Mouse (Mus musculus): ENCODE results near the gene Atp1b1. TPM values are rescaled to one million over a fixed set of nuclear protein-coding genes. Genes with fewer than 3 reads are reported as not detected.

Atp1b1 gene
- polyA plus RNA-seq, 1 experiment from 2014 or later = 133 TPM

DNA sequence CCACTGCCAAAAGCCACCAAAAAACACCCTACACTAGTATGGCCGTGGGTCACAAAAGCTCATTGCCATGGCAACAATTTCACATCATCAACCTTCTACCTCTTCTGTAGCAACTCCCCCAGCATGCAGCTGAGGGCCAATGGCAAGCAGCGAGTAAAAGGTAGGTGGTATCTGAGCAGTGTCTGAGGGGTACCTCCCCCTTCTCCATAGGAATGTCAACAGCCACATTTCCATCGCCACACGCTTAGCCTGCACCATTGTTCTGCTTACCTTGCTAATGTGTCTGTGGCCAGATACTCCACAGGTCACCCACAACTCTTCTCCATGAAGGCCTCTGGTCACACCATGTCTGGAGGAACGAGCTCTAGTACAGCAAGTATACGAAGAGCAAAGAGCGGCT, 15.2 kb upstream of the Atp1b1 start:
- peaks cover 8% of the 10 kb centered on the region for H3K4me1 ChIP-seq (ENCODE audit: control insufficient read depth, insufficient read depth, low read length)
- H3K27me3 ChIP-seq (ENCODE audit: control insufficient read depth, insufficient read depth, low read length) = no peaks in the 10 kb centered on the region
- WGBS = 88% methylated on average over 7 of the region's 7 CpGs
- no peak overlapping the region for H3K4me2 ChIP-seq (ENCODE audit: low read length)
- ATAC-seq (ENCODE audit: low FRiP score, low TSS enrichment) = no peak
- H3K9me3 ChIP-seq (ENCODE audit: control insufficient read depth, low read length) = no peaks in the 10 kb centered on the region
- no peaks in the 10 kb centered on the region for H3K36me3 ChIP-seq (ENCODE audit: control insufficient read depth, insufficient read depth, low read length)
- H3K27ac ChIP-seq (replicated peaks; ENCODE audit: low read depth, low read length) = no peak overlapping the region
- DNase-seq = no peak
- H3K4me3 ChIP-seq (replicated peaks; ENCODE audit: low read depth, low read length) = no peak overlapping the region
- no peak overlapping the region for H3K9ac ChIP-seq (replicated peaks; ENCODE audit: low read length)

DNA sequence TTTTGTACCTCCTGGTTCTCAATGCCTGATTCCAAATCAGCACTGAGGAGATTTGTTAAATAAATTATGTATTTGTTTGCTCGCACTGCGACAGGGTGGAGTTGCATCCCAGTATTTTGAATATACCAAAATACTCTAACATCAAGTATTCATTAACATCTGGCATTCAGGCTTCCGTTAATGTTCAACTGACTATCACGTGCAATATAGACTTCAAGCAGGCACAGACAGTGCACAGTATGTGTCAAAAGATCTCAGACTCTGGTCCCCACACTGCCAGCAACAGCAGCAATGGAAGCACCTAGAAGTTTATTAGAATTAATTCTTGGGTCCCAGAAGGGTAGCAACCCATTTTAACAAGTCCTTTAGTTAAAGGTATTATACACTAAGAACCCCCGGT, 13.5 kb upstream of the Atp1b1 start:
- Histone ChIP-seq H3K27me3 (ENCODE audit: control insufficient read depth, insufficient read depth, low read length) (no peaks in the 10 kb centered on the region), H3K27ac (replicated peaks; ENCODE audit: low read depth, low read length) (no peak overlapping the region), H3K4me1 (ENCODE audit: control insufficient read depth, insufficient read depth, low read length) (peaks cover 8% of the 10 kb centered on the region), H3K36me3 (ENCODE audit: control insufficient read depth, insufficient read depth, low read length) (no peaks in the 10 kb centered on the region), H3K9me3 (ENCODE audit: control insufficient read depth, low read length) (no peaks in the 10 kb centered on the region), H3K9ac (replicated peaks; ENCODE audit: low read length) (no peak overlapping the region), H3K4me3 (replicated peaks; ENCODE audit: low read depth, low read length) (no peak overlapping the region), H3K4me2 (ENCODE audit: low read length) (no peak overlapping the region)
- WGBS = 95% methylated on average over 5 of the region's 5 CpGs
- ATAC-seq (ENCODE audit: low FRiP score, low TSS enrichment) (no peak), DNase-seq (no peak)

DNA sequence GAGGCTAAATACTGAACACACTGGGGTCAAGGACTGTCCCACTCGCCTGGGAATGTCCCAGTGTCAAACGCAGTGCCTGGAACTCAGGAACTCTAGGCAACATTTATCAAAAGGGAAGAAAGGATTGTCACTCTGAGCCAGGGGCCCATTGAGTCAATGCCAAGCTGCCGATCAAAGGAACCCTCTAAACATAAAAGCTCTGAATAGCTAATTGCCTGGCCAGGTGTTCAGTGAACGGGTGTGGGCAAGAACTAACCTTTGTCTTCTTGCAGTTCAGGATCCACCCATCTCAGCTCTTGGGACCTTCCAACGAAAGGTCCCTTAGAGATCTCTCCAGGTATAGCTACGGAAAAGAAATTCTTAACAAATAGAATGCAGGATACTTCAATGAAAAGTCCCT, 12.8 kb upstream of the Atp1b1 start:
- no peak overlapping the region for H3K27ac ChIP-seq (replicated peaks; ENCODE audit: low read depth, low read length)
- H3K27me3 ChIP-seq (ENCODE audit: control insufficient read depth, insufficient read depth, low read length) = no peaks in the 10 kb centered on the region
- no peaks in the 10 kb centered on the region for H3K9me3 ChIP-seq (ENCODE audit: control insufficient read depth, low read length)
- WGBS = 65% methylated on average over 6 of the region's 6 CpGs
- H3K36me3 ChIP-seq (ENCODE audit: control insufficient read depth, insufficient read depth, low read length) = no peaks in the 10 kb centered on the region
- ATAC-seq (ENCODE audit: low FRiP score, low TSS enrichment) (no peak), DNase-seq (no peak)
- no peak overlapping the region for H3K9ac ChIP-seq (replicated peaks; ENCODE audit: low read length)
- H3K4me1 ChIP-seq (ENCODE audit: control insufficient read depth, insufficient read depth, low read length) = peaks cover 8% of the 10 kb centered on the region
- no peak overlapping the region for H3K4me2 ChIP-seq (ENCODE audit: low read length)
- H3K4me3 ChIP-seq (replicated peaks; ENCODE audit: low read depth, low read length) = no peak overlapping the region

DNA sequence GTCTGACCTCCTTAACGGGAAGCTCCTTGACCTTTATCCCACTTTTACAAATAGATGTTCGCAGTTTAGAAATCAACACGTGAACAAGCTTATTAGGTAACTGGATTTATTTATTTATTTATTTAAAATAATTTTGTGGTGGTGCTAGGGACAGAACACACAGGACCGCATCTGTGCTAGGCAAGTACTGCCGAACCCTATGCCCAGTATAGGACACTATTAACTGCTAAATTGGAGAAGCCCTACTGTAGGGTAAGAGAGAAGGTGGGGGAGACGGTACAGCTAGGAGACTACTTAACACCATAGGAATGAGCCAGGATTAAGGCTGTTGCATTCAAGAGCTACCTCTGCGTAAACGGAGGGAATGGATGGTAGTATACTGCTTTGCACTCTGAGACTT, 10.2 kb upstream of the Atp1b1 start:
- no peaks in the 10 kb centered on the region for H3K4me1 ChIP-seq (ENCODE audit: control insufficient read depth, insufficient read depth, low read length)
- H3K27ac ChIP-seq (replicated peaks; ENCODE audit: low read depth, low read length) = no peak overlapping the region
- DNase-seq = no peak
- no peaks in the 10 kb centered on the region for H3K9me3 ChIP-seq (ENCODE audit: control insufficient read depth, low read length)
- H3K27me3 ChIP-seq (ENCODE audit: control insufficient read depth, insufficient read depth, low read length) = no peaks in the 10 kb centered on the region
- H3K4me3 ChIP-seq (replicated peaks; ENCODE audit: low read depth, low read length) = no peak overlapping the region
- 89% methylated on average over 8 of the region's 8 CpGs for WGBS
- no peaks in the 10 kb centered on the region for H3K36me3 ChIP-seq (ENCODE audit: control insufficient read depth, insufficient read depth, low read length)
- no peak overlapping the region for H3K9ac ChIP-seq (replicated peaks; ENCODE audit: low read length)
- no peak for ATAC-seq (ENCODE audit: low FRiP score, low TSS enrichment)
- no peak overlapping the region for H3K4me2 ChIP-seq (ENCODE audit: low read length)

DNA sequence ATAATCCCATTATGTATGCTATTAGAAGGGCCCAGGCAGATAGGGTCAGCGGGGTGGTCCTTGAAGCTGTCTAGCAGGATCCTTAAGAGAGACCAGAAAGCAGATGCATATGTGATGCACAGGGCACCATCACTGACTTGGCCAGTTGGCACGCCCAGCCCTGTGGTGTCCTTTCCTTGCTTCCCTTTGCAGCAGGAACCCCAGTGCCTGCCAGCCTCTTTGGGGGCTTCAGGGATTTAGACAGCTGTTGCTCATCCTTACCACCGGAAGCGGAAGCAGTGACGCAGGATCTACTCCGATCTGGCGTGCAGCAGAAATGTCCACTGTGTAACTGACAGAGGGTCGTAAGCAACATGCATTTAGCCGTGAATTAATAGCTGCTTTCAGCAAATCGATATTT, 9.3 kb upstream of the Atp1b1 start:
- 88% methylated on average over 10 of the region's 10 CpGs for WGBS
- Histone ChIP-seq H3K27ac (replicated peaks; ENCODE audit: low read depth, low read length) (no peak overlapping the region), H3K4me3 (replicated peaks; ENCODE audit: low read depth, low read length) (no peak overlapping the region), H3K4me2 (ENCODE audit: low read length) (no peak overlapping the region), H3K4me1 (ENCODE audit: control insufficient read depth, insufficient read depth, low read length) (no peaks in the 10 kb centered on the region), H3K9me3 (ENCODE audit: control insufficient read depth, low read length) (no peaks in the 10 kb centered on the region), H3K27me3 (ENCODE audit: control insufficient read depth, insufficient read depth, low read length) (no peaks in the 10 kb centered on the region), H3K9ac (replicated peaks; ENCODE audit: low read length) (no peak overlapping the region), H3K36me3 (ENCODE audit: control insufficient read depth, insufficient read depth, low read length) (no peaks in the 10 kb centered on the region)
- ATAC-seq (ENCODE audit: low FRiP score, low TSS enrichment) = no peak
- no peak for DNase-seq

DNA sequence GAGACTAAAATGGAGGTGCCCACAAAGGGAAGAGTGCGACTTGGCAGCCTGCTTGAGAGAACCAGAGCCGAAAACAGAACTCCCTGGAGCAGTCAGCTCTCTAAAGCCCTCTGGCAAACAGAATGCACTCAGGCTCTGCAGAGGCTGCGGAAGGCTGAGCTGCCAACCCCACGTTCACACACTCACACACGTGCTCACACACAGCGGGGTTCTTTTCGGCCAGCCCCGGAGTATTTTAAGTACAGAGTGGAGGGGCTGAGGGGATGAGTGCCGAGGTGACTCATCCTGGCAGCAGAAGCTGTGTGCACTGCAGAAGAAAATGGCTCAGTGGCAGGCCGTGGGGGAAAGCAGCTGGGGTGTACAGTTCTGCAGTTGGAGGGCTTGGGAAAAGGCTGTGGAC, 3.6 kb upstream of the Atp1b1 start:
- 28% methylated on average over 10 of the region's 10 CpGs for WGBS
- H3K4me2 ChIP-seq (ENCODE audit: low read length) = peak overlapping the region; percentile 37
- DNase-seq = peak; percentile 29
- no peak overlapping the region for H3K4me3 ChIP-seq (replicated peaks; ENCODE audit: low read depth, low read length)
- ATAC-seq (ENCODE audit: low FRiP score, low TSS enrichment) = no peak
- no peak overlapping the region for H3K9ac ChIP-seq (replicated peaks; ENCODE audit: low read length)
- no peaks in the 10 kb centered on the region for H3K9me3 ChIP-seq (ENCODE audit: control insufficient read depth, low read length)
- H3K27ac ChIP-seq (replicated peaks; ENCODE audit: low read depth, low read length) = no peak overlapping the region
- no peaks in the 10 kb centered on the region for H3K36me3 ChIP-seq (ENCODE audit: control insufficient read depth, insufficient read depth, low read length)
- peaks cover 3% of the 10 kb centered on the region; the same call in 1 of the 2 replicates for H3K27me3 ChIP-seq (ENCODE audit: control insufficient read depth, insufficient read depth, low read length)
- peaks cover 10% of the 10 kb centered on the region; the same call in 1 of the 2 replicates for H3K4me1 ChIP-seq (ENCODE audit: control insufficient read depth, insufficient read depth, low read length)

DNA sequence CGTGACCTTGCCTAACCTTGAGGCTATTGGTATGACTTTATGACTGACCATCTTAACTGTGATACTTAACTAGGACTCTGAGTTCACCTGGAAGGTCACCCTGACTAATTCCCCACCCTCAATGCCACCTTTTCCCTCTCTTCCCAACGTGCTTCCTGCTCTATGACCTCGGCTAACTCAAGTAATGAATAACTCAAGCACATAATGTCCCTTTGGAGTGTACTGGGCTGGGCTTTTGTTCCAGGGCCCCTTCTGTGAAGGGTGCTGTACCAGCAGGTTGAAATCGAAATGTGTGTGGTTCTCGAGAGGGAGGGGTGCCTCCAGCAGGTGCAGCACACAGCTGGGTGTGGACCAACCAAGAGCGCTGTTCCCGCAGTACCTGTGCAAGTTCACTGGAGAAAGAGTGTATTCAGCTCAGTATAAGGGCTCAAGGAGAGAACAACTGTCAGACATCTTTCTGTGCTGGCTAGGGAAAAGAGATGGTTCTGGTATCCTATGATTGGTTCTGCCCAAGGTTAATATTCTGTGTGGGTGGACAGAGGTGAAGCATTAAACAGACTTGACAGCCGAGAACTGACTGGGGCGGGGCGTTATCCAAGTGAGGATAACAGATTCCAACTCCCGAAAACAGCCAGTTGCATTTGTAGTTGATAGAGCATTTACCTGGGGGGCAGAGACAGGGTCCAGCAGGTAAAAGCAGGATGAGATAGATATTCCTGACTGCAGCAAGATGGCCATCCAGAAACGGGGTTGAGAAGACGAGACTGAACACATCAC, 3.0 kb upstream of the Atp1b1 start:
- no peak overlapping the region for H3K4me3 ChIP-seq (replicated peaks; ENCODE audit: low read depth, low read length)
- no peak overlapping the region for H3K9ac ChIP-seq (replicated peaks; ENCODE audit: low read length)
- ATAC-seq (ENCODE audit: low FRiP score, low TSS enrichment) (no peak), DNase-seq (no peak)
- no peaks in the 10 kb centered on the region for H3K9me3 ChIP-seq (ENCODE audit: control insufficient read depth, low read length)
- H3K36me3 ChIP-seq (ENCODE audit: control insufficient read depth, insufficient read depth, low read length) = no peaks in the 10 kb centered on the region
- H3K27me3 ChIP-seq (ENCODE audit: control insufficient read depth, insufficient read depth, low read length) = peaks cover 3% of the 10 kb centered on the region; the same call in 1 of the 2 replicates
- peaks cover 10% of the 10 kb centered on the region; the same call in 1 of the 2 replicates for H3K4me1 ChIP-seq (ENCODE audit: control insufficient read depth, insufficient read depth, low read length)
- WGBS = 82% methylated on average over 13 of the region's 13 CpGs
- no peak overlapping the region for H3K27ac ChIP-seq (replicated peaks; ENCODE audit: low read depth, low read length)
- peak overlapping the region; percentile 37; the same call in 1 of the 2 replicates for H3K4me2 ChIP-seq (ENCODE audit: low read length)

DNA sequence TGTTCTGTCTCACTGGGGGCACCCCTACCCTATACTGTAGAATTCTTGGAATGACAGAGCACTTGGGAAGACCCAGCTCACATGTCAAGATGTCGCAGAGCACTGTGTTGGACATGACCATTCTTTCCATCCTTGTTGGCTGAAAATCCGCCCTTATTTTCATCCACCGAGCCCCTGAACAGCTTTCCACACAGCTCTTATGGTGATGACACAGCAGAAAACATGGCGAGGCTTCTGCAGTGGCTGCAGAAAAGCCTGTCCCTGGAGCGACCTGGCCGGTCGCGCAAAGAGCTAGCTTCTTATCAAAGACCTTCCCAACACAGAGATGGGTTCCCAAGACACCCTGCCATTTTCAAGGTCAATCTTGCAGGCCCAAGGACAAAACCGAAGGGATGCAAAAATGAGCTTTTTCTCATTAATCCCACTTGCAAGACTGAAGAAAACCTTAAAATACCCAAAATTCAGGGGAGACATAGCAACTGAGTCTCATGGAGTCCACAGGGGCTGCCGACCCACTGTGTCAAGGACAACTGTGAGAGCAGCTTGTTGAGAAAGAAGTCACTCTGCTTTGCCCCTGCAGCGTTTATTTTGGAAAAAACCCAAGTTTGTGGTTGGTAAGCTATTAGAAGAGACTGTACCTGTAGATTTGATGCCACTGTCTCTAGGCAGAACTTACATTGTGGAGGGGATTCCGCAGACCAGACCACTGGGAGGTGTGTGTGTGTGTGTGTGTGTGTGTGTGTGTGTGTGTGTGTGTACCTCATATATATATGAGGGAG, 1.2 kb upstream of the Atp1b1 start:
- ATAC-seq (ENCODE audit: low FRiP score, low TSS enrichment) (no peak), DNase-seq (no peak)
- WGBS = 63% methylated on average over 12 of the region's 12 CpGs
- H3K4me3 ChIP-seq (replicated peaks; ENCODE audit: low read depth, low read length) = peak overlapping the region; percentile 58
- peaks cover 3% of the 10 kb centered on the region; the same call in 1 of the 2 replicates for H3K27me3 ChIP-seq (ENCODE audit: control insufficient read depth, insufficient read depth, low read length)
- peak overlapping the region; percentile 61 for H3K4me2 ChIP-seq (ENCODE audit: low read length)
- H3K9me3 ChIP-seq (ENCODE audit: control insufficient read depth, low read length) = no peaks in the 10 kb centered on the region
- peak overlapping the region; percentile 71; the same call in 1 of the 2 replicates for H3K9ac ChIP-seq (replicated peaks; ENCODE audit: low read length)
- H3K27ac ChIP-seq (replicated peaks; ENCODE audit: low read depth, low read length) = peak overlapping the region; percentile 97
- H3K4me1 ChIP-seq (ENCODE audit: control insufficient read depth, insufficient read depth, low read length) = peaks cover 25% of the 10 kb centered on the region
- H3K36me3 ChIP-seq (ENCODE audit: control insufficient read depth, insufficient read depth, low read length) = no peaks in the 10 kb centered on the region
